ENCODE assay signal across 22 mouse cellular contexts in genomic region chr14:60275301-60276276, GRCm38 (mm10). TPM values are rescaled to one million over a fixed set of nuclear protein-coding genes. Genes with fewer than 3 reads are reported as not detected.
A peak's percentile ranks its signal among the peaks of the same experiment; 100 is the strongest.
DNase-seq lines count a peak whose midpoint lies in the region; ATAC-seq and TF ChIP-seq lines count a peak whose summit lies in the region.
"Had no signal": no experiment of that assay in that cellular context is flagged by ENCODE, and none has a peak within 500 bp of the region (broad histone marks: within the 10 kb centered on the region; RNA-seq: fewer than 3 reads in every experiment).

No protein-coding gene starts in this region.

- DNase-seq in frontal cortex, postnatal 36 days (ENCODE audit: low spot score in 2 of 2), result no peak
- no peak for DNase-seq in lung, postnatal 10 days
- DNase-seq in limb, embryonic 14.5 days (ENCODE audit: low spot score), result no peak
- DNase-seq in embryo, embryonic 10 days (ENCODE audit: low spot score), result no peak
- no peak for DNase-seq in layer of hippocampus, postnatal 25 days (ENCODE audit: extremely low spot score in 1 of 2, low spot score in 1 of 2)
- DNase-seq: cerebellum, postnatal 10 days; embryo, embryonic 11 days; heart, postnatal 4 days; layer of hippocampus, adult 9-11 months; lung, postnatal 14 days had no signal

- no peak overlapping the region for H3K4me3 ChIP-seq in lung, embryonic 16.5 days (ENCODE audit: low read length)
- no peak overlapping the region for H3K4me3 ChIP-seq in limb, embryonic 14.5 days (replicated peaks; ENCODE audit: low read length)
- H3K4me3 ChIP-seq in midbrain, embryonic 15.5 days, result no peak overlapping the region
- H3K4me3 ChIP-seq: forebrain, embryonic 13.5 days; heart, embryonic 13.5 days; megakaryocyte, embryonic 14.5 days had no signal

- H3K36me3 ChIP-seq in lung, embryonic 16.5 days (ENCODE audit: control insufficient read depth, insufficient read depth, low read length), result no peaks in the 10 kb centered on the region
- H3K36me3 ChIP-seq in limb, embryonic 14.5 days (ENCODE audit: control insufficient read depth, insufficient read depth, low read length), result peaks cover 3% of the 10 kb centered on the region; the same call in 1 of the 2 replicates
- no peaks in the 10 kb centered on the region for H3K36me3 ChIP-seq in midbrain, embryonic 15.5 days (replicated peaks)

- peak; percentile 85 for ATAC-seq in frontal cortex, adult (ENCODE audit: low TSS enrichment)
- peak; percentile 31; the same call in 1 of the 2 replicates for ATAC-seq in lung, embryonic 16.5 days (ENCODE audit: low read depth)
- ATAC-seq in limb, embryonic 14.5 days (ENCODE audit: low FRiP score, low read depth), result peak; percentile 62
- ATAC-seq in midbrain, embryonic 15.5 days (replicated peaks), result no peak
- ATAC-seq: CD4-positive, CD25-positive, alpha-beta regulatory T cell, adult 4 months; forebrain, embryonic 13.5 days had no signal

- 74% methylated on average over 7 of the region's 7 CpGs for WGBS in lung, embryonic 16.5 days
- 61% methylated on average over 7 of the region's 7 CpGs for whole genome bisulfite sequencing in limb, embryonic 14.5 days
- 95% methylated on average over 7 of the region's 7 CpGs for WGBS in midbrain, embryonic 15.5 days

- H3K27me3 ChIP-seq in lung, embryonic 16.5 days (ENCODE audit: control insufficient read depth, insufficient read depth, low read depth, low read length), result no peaks in the 10 kb centered on the region
- no peaks in the 10 kb centered on the region for H3K27me3 ChIP-seq in limb, embryonic 14.5 days (ENCODE audit: control insufficient read depth, insufficient read depth, low read length)
- H3K27me3 ChIP-seq in midbrain, embryonic 15.5 days (replicated peaks), result no peaks in the 10 kb centered on the region
- H3K27me3 ChIP-seq: forebrain, embryonic 13.5 days; heart, embryonic 13.5 days; megakaryocyte, embryonic 14.5 days had no signal

- H3K27ac ChIP-seq in lung, embryonic 16.5 days (ENCODE audit: low read length), result no peak overlapping the region
- no peak overlapping the region for H3K27ac ChIP-seq in limb, embryonic 14.5 days (replicated peaks; ENCODE audit: low read depth, low read length)
- H3K27ac ChIP-seq in midbrain, embryonic 15.5 days, result no peak overlapping the region
- H3K27ac ChIP-seq: forebrain, embryonic 13.5 days; heart, embryonic 13.5 days; liver, embryonic 14.5 days had no signal

- TF ChIP-seq POLR2A in limb, embryonic 14.5 days (IDR thresholded peaks at IDR 0.05; ENCODE audit: borderline replicate concordance, extremely low read depth, insufficient read depth, insufficient read length), result no peak

- no peak overlapping the region for H3K9ac ChIP-seq in lung, embryonic 16.5 days (ENCODE audit: low read length)
- no peak overlapping the region for H3K9ac ChIP-seq in limb, embryonic 14.5 days (ENCODE audit: low read depth, low read length, severe bottlenecking)
- no peak overlapping the region for H3K9ac ChIP-seq in midbrain, embryonic 15.5 days
- H3K9ac ChIP-seq: forebrain, embryonic 13.5 days; heart, embryonic 13.5 days; liver, embryonic 14.5 days had no signal

- no peaks in the 10 kb centered on the region for H3K4me1 ChIP-seq in lung, embryonic 16.5 days (replicated peaks; ENCODE audit: control insufficient read depth, insufficient read depth, low read length)
- H3K4me1 ChIP-seq in limb, embryonic 14.5 days (ENCODE audit: control insufficient read depth, insufficient read depth, low read length), result no peaks in the 10 kb centered on the region
- H3K4me1 ChIP-seq in midbrain, embryonic 15.5 days, result no peaks in the 10 kb centered on the region
- H3K4me1 ChIP-seq: forebrain, embryonic 13.5 days had no signal

- H3K9me3 ChIP-seq in lung, embryonic 16.5 days (ENCODE audit: control insufficient read depth, low read length), result no peaks in the 10 kb centered on the region
- no peaks in the 10 kb centered on the region for H3K9me3 ChIP-seq in limb, embryonic 14.5 days (ENCODE audit: control insufficient read depth, low read length)
- H3K9me3 ChIP-seq in midbrain, embryonic 15.5 days, result no peaks in the 10 kb centered on the region
- H3K9me3 ChIP-seq: forebrain, embryonic 13.5 days; G1E; heart, embryonic 13.5 days; megakaryocyte, embryonic 14.5 days had no signal

- H3K4me2 ChIP-seq in lung, embryonic 16.5 days (ENCODE audit: low read depth, low read length), result no peak overlapping the region
- H3K4me2 ChIP-seq in limb, embryonic 14.5 days (replicated peaks; ENCODE audit: low read depth, low read length, severe bottlenecking), result no peak overlapping the region
- H3K4me2 ChIP-seq in midbrain, embryonic 15.5 days, result no peak overlapping the region
- H3K4me2 ChIP-seq: forebrain, embryonic 13.5 days; heart, embryonic 13.5 days had no signal

RNA-seq across cellular contexts. Expression of gene Mtmr6, which starts 10.6 kb away (rescaled TPM):
- polyA plus RNA-seq in lung, embryonic 16.5 days (2015; fragmentation: Nextera tagmentation; extraction: Ambion mirVana), result 39.2 and 39.9 TPM in 2 replicates
- polyA plus RNA-seq in limb, embryonic 14.5 days (2012; rRNA removed), result 25.1 and 27.4 TPM in 2 replicates
- 39.5 and 41.4 TPM in 2 replicates for polyA plus RNA-seq in limb, embryonic 14.5 days (2014; fragmentation: Nextera tagmentation; extraction: Ambion mirVana)
- total RNA-seq in layer of hippocampus, postnatal 25 days (2021), result 100 to 1,000 TPM; 100 to 104 TPM
- 55.3 and 58.6 TPM in 2 replicates for polyA plus RNA-seq in midbrain, embryonic 15.5 days (2015; fragmentation: Nextera tagmentation; extraction: Ambion mirVana)

RNA-seq across cellular contexts. Expression of gene Gm49336, which starts 24.3 kb away (rescaled TPM):
- polyA plus RNA-seq in lung, embryonic 16.5 days (2015; fragmentation: Nextera tagmentation; extraction: Ambion mirVana), result 46.5 and 48.8 TPM in 2 replicates
- 42.3 and 43.3 TPM in 2 replicates for polyA plus RNA-seq in limb, embryonic 14.5 days (2012; rRNA removed)
- polyA plus RNA-seq in limb, embryonic 14.5 days (2014; fragmentation: Nextera tagmentation; extraction: Ambion mirVana), result 49.6 and 55.5 TPM in 2 replicates
- total RNA-seq in layer of hippocampus, postnatal 25 days (2021), result 10 to 100 TPM; 66.7 to 71.0 TPM
- polyA plus RNA-seq in midbrain, embryonic 15.5 days (2015; fragmentation: Nextera tagmentation; extraction: Ambion mirVana), result 48.3 and 51.1 TPM in 2 replicates

RNA-seq across cellular contexts. Expression of gene Nupl1, which starts 24.4 kb away (rescaled TPM):
- not detected in 2 replicates for polyA plus RNA-seq in lung, embryonic 16.5 days (2015; fragmentation: Nextera tagmentation; extraction: Ambion mirVana)
- polyA plus RNA-seq in limb, embryonic 14.5 days (2012; rRNA removed), result not detected in 2 replicates
- polyA plus RNA-seq in limb, embryonic 14.5 days (2014; fragmentation: Nextera tagmentation; extraction: Ambion mirVana), result not detected in 2 replicates
- under 1 TPM in 1 of 2 experiments, not detected in 1; 0.12 TPM for total RNA-seq in layer of hippocampus, postnatal 25 days (2021)
- 0.09 and 0.12 TPM in 2 replicates for polyA plus RNA-seq in midbrain, embryonic 15.5 days (2015; fragmentation: Nextera tagmentation; extraction: Ambion mirVana)
- total RNA-seq: adrenal gland, postnatal 4 days; gastrocnemius, postnatal 4 days; heart, postnatal 4 days had no signal
- polyA plus RNA-seq: G1E; heart, embryonic 13.5 days; midbrain, postnatal 0 days had no signal
